Mouse (Mus musculus) cerebellum, adult 18-20 months (tissue): ENCODE results near the gene Siae.
A peak's percentile ranks its signal among the peaks of the same experiment; 100 is the strongest.

Experiments used
- DNase-seq, 2 experiments: peaks; one replicate each; pipeline ENCODE4 v3.0.0; 2021

Gene Siae

GRCm38 (mm10) chr9:37540701-37541575 is 14.6 kb upstream of the Siae start:
- DNase-seq, result no peak

GRCm38 (mm10) chr9:37541851-37542642 is 13.5 kb upstream of the Siae start:
- no peak for DNase-seq

GRCm38 (mm10) chr9:37543869-37544440 is 11.5 kb upstream of the Siae start:
- DNase-seq, result no peak

GRCm38 (mm10) chr9:37544447-37545165 is 10.9 kb upstream of the Siae start:
- DNase-seq, result peak; percentile 62 to 78

- peak in 1 of 2 experiments; percentile 11 for DNase-seq
These were observed 10.3 kb upstream of the Siae start for GRCm38 (mm10) chr9:37545166-37545610.

- DNase-seq, result no peak
These were observed 9.5 kb upstream of the Siae start for GRCm38 (mm10) chr9:37545847-37546452.

GRCm38 (mm10) chr9:37546889-37547288 is 8.6 kb upstream of the Siae start:
- peak in 1 of 2 experiments; percentile 16 for DNase-seq

- DNase-seq, result no peak
These were observed 5.1 kb upstream of the Siae start for GRCm38 (mm10) chr9:37550435-37550834.

GRCm38 (mm10) chr9:37551751-37552531 is 3.6 kb upstream of the Siae start:
- DNase-seq, result no peak

- peak in 1 of 2 experiments; percentile 27 for DNase-seq
These were observed 2.8 kb upstream of the Siae start, which contains the start of gene Nrgn for GRCm38 (mm10) chr9:37552536-37553293. Nrgn (minus strand) TSS chr9:37552904.

GRCm38 (mm10) chr9:37554279-37554678 is 1.2 kb upstream of the Siae start:
- DNase-seq, result no peak

GRCm38 (mm10) chr9:37556366-37556765 is 868 bp downstream of the Siae start:
- DNase-seq, result no peak

GRCm38 (mm10) chr9:37560617-37561016 is 5.1 kb downstream of the Siae start:
- DNase-seq, result no peak

GRCm38 (mm10) chr9:37563805-37564204 is 8.3 kb downstream of the Siae start:
- DNase-seq, result no peak

GRCm38 (mm10) chr9:37567019-37567418 is 11.5 kb downstream of the Siae start:
- DNase-seq, result no peak

GRCm38 (mm10) chr9:37567454-37567853 is 12.0 kb downstream of the Siae start:
- no peak for DNase-seq

- DNase-seq, result no peak
These were observed 12.6 kb downstream of the Siae start for GRCm38 (mm10) chr9:37567892-37568604.

- no peak for DNase-seq
These were observed 13.2 kb downstream of the Siae start for GRCm38 (mm10) chr9:37568605-37569214.

GRCm38 (mm10) chr9:37569231-37569835 is 13.8 kb downstream of the Siae start:
- DNase-seq, result no peak
